Mouse (Mus musculus): Measurements from ENCODE around the gene Zcchc24.

DNA sequence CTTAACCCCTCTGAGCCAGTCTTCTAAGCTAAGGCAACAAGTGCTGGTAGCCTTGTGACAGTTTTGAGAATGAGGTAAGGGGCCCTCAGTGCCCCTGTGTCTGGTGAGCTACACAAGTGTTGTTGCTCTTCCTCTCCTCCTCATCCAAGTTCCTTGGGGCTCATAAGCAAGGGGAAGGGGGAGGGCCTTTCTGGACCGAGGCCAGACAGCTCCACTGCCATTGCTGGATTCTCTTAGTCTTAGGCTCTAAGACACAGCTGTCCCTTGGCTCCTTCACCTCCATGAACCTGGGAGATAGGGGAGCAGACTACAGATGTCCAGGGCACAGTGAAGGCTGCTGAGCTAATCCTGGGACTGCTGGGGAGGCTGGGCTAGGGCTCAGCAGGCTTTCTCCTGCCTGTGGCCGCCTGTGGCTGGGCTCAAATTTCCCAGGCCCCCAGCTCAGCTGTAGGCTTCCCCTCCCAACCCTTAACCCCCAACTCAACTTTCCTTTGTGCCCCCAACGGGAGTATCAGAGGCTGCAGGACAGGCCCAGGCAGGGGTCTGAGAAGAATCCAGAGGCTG is 34.5 kb upstream of the Zcchc24 start:
- TF ChIP-seq POLR2A (IDR thresholded peaks at IDR 0.05; ENCODE audit: extremely low read depth, insufficient read depth, low read length), result no peak
- no peak for TF ChIP-seq CTCF (IDR thresholded peaks at IDR 0.05; ENCODE audit: low read depth, low read length)
